Mouse (Mus musculus): ENCODE data around the gene Zfp658.

Gene Zfp658

GRCm38 (mm10) chr7:43584790-43585189 is 22.7 kb downstream of the Zfp658 start:
- DNase-seq: no peak

- DNase-seq: no peak
Measured at GRCm38 (mm10) chr7:43601884-43602283, 39.8 kb downstream of the Zfp658 start.

- peak; percentile 25 for DNase-seq
Measured at GRCm38 (mm10) chr7:43606896-43607742, 45.1 kb downstream of the Zfp658 start, which contains the start of gene Zfp819. Gene Zfp819, plus strand, starts transcription at chr7:43607169.

- no peak for DNase-seq
Measured at GRCm38 (mm10) chr7:43607743-43608287, 45.8 kb downstream of the Zfp658 start.

- DNase-seq: no peak
Measured at GRCm38 (mm10) chr7:43608316-43608824, 46.3 kb downstream of the Zfp658 start.

GRCm38 (mm10) chr7:43613816-43614551 is 51.9 kb downstream of the Zfp658 start:
- no peak for DNase-seq

- no peak for DNase-seq
Measured at GRCm38 (mm10) chr7:43622927-43623326, 60.9 kb downstream of the Zfp658 start.

- peak; percentile 5 for DNase-seq
Measured at GRCm38 (mm10) chr7:43623819-43624218, 61.8 kb downstream of the Zfp658 start.

All from liver (tissue).